Comparison of ENCODE assay signal across 32 mouse cellular contexts in the genomic region with DNA sequence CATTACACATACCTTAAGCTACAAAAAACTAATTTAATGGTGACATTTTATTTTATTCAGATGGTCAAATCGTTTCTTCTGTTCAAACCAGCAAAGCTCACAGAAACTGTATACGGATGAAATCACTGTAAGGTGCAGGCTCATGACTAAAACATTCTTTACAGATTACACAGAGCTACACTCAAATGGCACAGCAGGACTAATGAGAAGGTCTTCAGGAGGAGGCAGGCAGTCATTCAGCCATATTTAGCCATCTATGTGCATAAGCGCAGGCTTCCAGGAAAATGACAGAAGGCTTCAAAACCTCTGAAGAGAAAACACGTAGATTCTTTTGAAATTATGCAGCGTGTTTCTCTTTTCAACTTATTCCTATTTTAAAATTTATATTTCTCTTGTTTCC. TPM values are rescaled to one million over a fixed set of nuclear protein-coding genes. Genes with fewer than 3 reads are reported as not detected.
DNase-seq lines count a peak whose midpoint lies in the region; ATAC-seq and TF ChIP-seq lines count a peak whose summit lies in the region.
"Had no signal": no experiment of that assay in that cellular context is flagged by ENCODE, and none has a peak within 500 bp of the region (broad histone marks: within the 10 kb centered on the region; RNA-seq: fewer than 3 reads in every experiment).

No protein-coding gene starts in this region.

- no peak overlapping the region for H3K4me2 ChIP-seq in forebrain, embryonic 14.5 days (ENCODE audit: low read length)
- H3K4me2 ChIP-seq in forebrain, embryonic 16.5 days (ENCODE audit: low read length) = no peak overlapping the region
- H3K4me2 ChIP-seq in midbrain, embryonic 15.5 days = no peak overlapping the region
- no peak overlapping the region for H3K4me2 ChIP-seq in midbrain, postnatal 0 days (ENCODE audit: low read depth, low read length, poor library complexity, severe bottlenecking)
- H3K4me2 ChIP-seq: embryonic facial prominence, embryonic 12.5 days; embryonic facial prominence, embryonic 15.5 days; forebrain, embryonic 12.5 days; heart, embryonic 12.5 days; heart, embryonic 15.5 days; hindbrain, embryonic 13.5 days had no signal

- H3K27ac ChIP-seq in forebrain, embryonic 14.5 days (ENCODE audit: low read depth, low read length) = no peak overlapping the region
- H3K27ac ChIP-seq in forebrain, embryonic 16.5 days (ENCODE audit: low read length) = no peak overlapping the region
- no peak overlapping the region for H3K27ac ChIP-seq in midbrain, embryonic 15.5 days
- no peak overlapping the region for H3K27ac ChIP-seq in midbrain, postnatal 0 days (ENCODE audit: low read depth, low read length)
- H3K27ac ChIP-seq in embryonic fibroblast, embryonic 13.5 days (ENCODE audit: insufficient read depth, low read length) = peak overlapping the region; percentile 47
- H3K27ac ChIP-seq: embryonic facial prominence, embryonic 12.5 days; embryonic facial prominence, embryonic 15.5 days; forebrain, embryonic 12.5 days; gastrocnemius, adult 2 months; heart, embryonic 15.5 days; hindbrain, embryonic 10.5 days; hindbrain, embryonic 13.5 days had no signal

- peak; percentile 6 for DNase-seq in forebrain, embryonic 14.5 days (ENCODE audit: low spot score)
- no peak for DNase-seq in midbrain, postnatal 0 days (ENCODE audit: low spot score)
- DNase-seq in NIH3T3 (ENCODE audit: low read depth) = peak; percentile 32
- DNase-seq in adrenal gland, postnatal 10 days = no peak
- DNase-seq in kidney, postnatal 14 days = no peak
- DNase-seq: adrenal gland, adult 2 months; adrenal gland, postnatal 25 days; B cell, adult 2 months; cerebellum, adult 18-20 months; cerebellum, adult 9-10 months; cerebellum, postnatal 25 days; forebrain, postnatal 0 days; gastrocnemius, adult 2 months; gastrocnemius, postnatal 14 days; heart, adult 11 months; heart, postnatal 10 days; heart, postnatal 36 days had no signal

- H3K36me3 ChIP-seq in forebrain, embryonic 14.5 days (ENCODE audit: control insufficient read depth, insufficient read depth, low read length) = no peaks in the 10 kb centered on the region
- no peaks in the 10 kb centered on the region for H3K36me3 ChIP-seq in forebrain, embryonic 16.5 days (ENCODE audit: control insufficient read depth, insufficient read depth)
- no peaks in the 10 kb centered on the region for H3K36me3 ChIP-seq in midbrain, embryonic 15.5 days (replicated peaks)
- H3K36me3 ChIP-seq in midbrain, postnatal 0 days (ENCODE audit: insufficient read depth, low read length) = no peaks in the 10 kb centered on the region
- H3K36me3 ChIP-seq: embryonic facial prominence, embryonic 12.5 days; embryonic facial prominence, embryonic 15.5 days; forebrain, embryonic 12.5 days; G1E; heart, embryonic 12.5 days; heart, embryonic 15.5 days; hindbrain, embryonic 10.5 days; hindbrain, embryonic 13.5 days had no signal

- WGBS in forebrain, embryonic 14.5 days = 61% methylated on average over 5 of the region's 5 CpGs
- WGBS in forebrain, embryonic 16.5 days = 56% methylated on average over 5 of the region's 5 CpGs
- WGBS in midbrain, embryonic 15.5 days = 60% methylated on average over 5 of the region's 5 CpGs
- 64% methylated on average over 5 of the region's 5 CpGs for WGBS in midbrain, postnatal 0 days

- no peak overlapping the region for H3K9ac ChIP-seq in forebrain, embryonic 14.5 days (ENCODE audit: low read length)
- no peak overlapping the region for H3K9ac ChIP-seq in forebrain, embryonic 16.5 days (replicated peaks; ENCODE audit: low read depth, low read length)
- no peak overlapping the region for H3K9ac ChIP-seq in midbrain, embryonic 15.5 days
- no peak overlapping the region for H3K9ac ChIP-seq in midbrain, postnatal 0 days (replicated peaks; ENCODE audit: low read length, poor library complexity, severe bottlenecking)
- H3K9ac ChIP-seq: embryonic facial prominence, embryonic 12.5 days; embryonic facial prominence, embryonic 15.5 days; forebrain, embryonic 12.5 days; forebrain, postnatal 0 days; heart, embryonic 12.5 days; heart, embryonic 15.5 days; hindbrain, embryonic 13.5 days had no signal

- no peak overlapping the region for H3K4me3 ChIP-seq in forebrain, embryonic 14.5 days (ENCODE audit: low read depth, low read length)
- H3K4me3 ChIP-seq in forebrain, embryonic 16.5 days (replicated peaks; ENCODE audit: low read length) = no peak overlapping the region
- H3K4me3 ChIP-seq in midbrain, embryonic 15.5 days = no peak overlapping the region
- H3K4me3 ChIP-seq in midbrain, postnatal 0 days (ENCODE audit: low read depth, low read length) = no peak overlapping the region
- H3K4me3 ChIP-seq in embryonic fibroblast, embryonic 13.5 days (ENCODE audit: insufficient read depth, low read length) = no peak overlapping the region
- H3K4me3 ChIP-seq: embryonic facial prominence, embryonic 12.5 days; embryonic facial prominence, embryonic 15.5 days; erythroblast, embryonic 14.5 days; forebrain, embryonic 12.5 days; gastrocnemius, adult 2 months; heart, embryonic 12.5 days; heart, embryonic 15.5 days; hindbrain, embryonic 10.5 days; hindbrain, embryonic 13.5 days had no signal

- H3K4me1 ChIP-seq in forebrain, embryonic 14.5 days (ENCODE audit: control insufficient read depth, insufficient read depth, low read length) = no peaks in the 10 kb centered on the region
- H3K4me1 ChIP-seq in forebrain, embryonic 16.5 days (replicated peaks; ENCODE audit: control insufficient read depth, insufficient read depth, low read length) = no peaks in the 10 kb centered on the region
- H3K4me1 ChIP-seq in midbrain, embryonic 15.5 days = 0 out of 2 replicates have a peak, but pooled peaks cover 5% of the 10 kb centered on the region
- H3K4me1 ChIP-seq in midbrain, postnatal 0 days (ENCODE audit: insufficient read depth, low read length) = no peaks in the 10 kb centered on the region
- peaks cover 5% of the 10 kb centered on the region; the same call in 1 of the 2 replicates for H3K4me1 ChIP-seq in embryonic fibroblast, embryonic 13.5 days (ENCODE audit: control insufficient read depth, insufficient read depth, low read length)
- H3K4me1 ChIP-seq: embryonic facial prominence, embryonic 15.5 days; forebrain, embryonic 12.5 days; heart, embryonic 12.5 days; heart, embryonic 15.5 days; hindbrain, embryonic 10.5 days had no signal

- no peaks in the 10 kb centered on the region for H3K9me3 ChIP-seq in forebrain, embryonic 14.5 days (replicated peaks; ENCODE audit: control insufficient read depth, low read length)
- no peaks in the 10 kb centered on the region for H3K9me3 ChIP-seq in forebrain, embryonic 16.5 days (ENCODE audit: control insufficient read depth, low read length)
- H3K9me3 ChIP-seq in midbrain, embryonic 15.5 days = no peaks in the 10 kb centered on the region
- H3K9me3 ChIP-seq in midbrain, postnatal 0 days (ENCODE audit: low read length) = no peaks in the 10 kb centered on the region
- H3K9me3 ChIP-seq: embryonic facial prominence, embryonic 12.5 days; embryonic facial prominence, embryonic 15.5 days; forebrain, embryonic 12.5 days; G1E; heart, embryonic 12.5 days; heart, embryonic 15.5 days; hindbrain, embryonic 10.5 days; hindbrain, embryonic 13.5 days had no signal

- no peak for ATAC-seq in forebrain, embryonic 14.5 days
- ATAC-seq in forebrain, embryonic 16.5 days = no peak
- ATAC-seq in midbrain, embryonic 15.5 days (replicated peaks) = 0 out of 2 replicates have a peak, but pooled peaks have one; percentile 30
- no peak for ATAC-seq in midbrain, postnatal 0 days (ENCODE audit: low FRiP score)
- ATAC-seq: forebrain, postnatal 0 days; intestine, postnatal 0 days had no signal

- no peaks in the 10 kb centered on the region for H3K27me3 ChIP-seq in forebrain, embryonic 14.5 days (replicated peaks; ENCODE audit: control insufficient read depth, insufficient read depth, low read length)
- H3K27me3 ChIP-seq in forebrain, embryonic 16.5 days (replicated peaks; ENCODE audit: control insufficient read depth, insufficient read depth, low read length) = no peaks in the 10 kb centered on the region
- no peaks in the 10 kb centered on the region for H3K27me3 ChIP-seq in midbrain, embryonic 15.5 days (replicated peaks)
- no peaks in the 10 kb centered on the region for H3K27me3 ChIP-seq in midbrain, postnatal 0 days (ENCODE audit: insufficient read depth, low read length)
- H3K27me3 ChIP-seq: CH12.LX; embryonic facial prominence, embryonic 12.5 days; embryonic facial prominence, embryonic 15.5 days; forebrain, embryonic 12.5 days; heart, embryonic 12.5 days; heart, embryonic 15.5 days; hindbrain, embryonic 13.5 days had no signal

- TF ChIP-seq CTCF in midbrain, postnatal 0 days (IDR thresholded peaks at IDR 0.05) = no peak
- no peak for TF ChIP-seq CTCF in embryonic fibroblast, embryonic 13.5 days (IDR thresholded peaks at IDR 0.05; ENCODE audit: borderline replicate concordance, insufficient read depth, low read length)

- TF ChIP-seq POLR2A in embryonic fibroblast, embryonic 13.5 days (IDR thresholded peaks at IDR 0.05; ENCODE audit: low read depth, low read length) = no peak

RNA-seq across cellular contexts. Expression of gene Sema3a, which starts 24.7 kb away (rescaled TPM):
- polyA plus RNA-seq in forebrain, embryonic 14.5 days (2014; fragmentation: Nextera tagmentation; extraction: Ambion mirVana) = 16.6 and 22.1 TPM in 2 replicates
- 22.1 and 24.9 TPM in 2 replicates for polyA plus RNA-seq in forebrain, embryonic 16.5 days (2015; fragmentation: Nextera tagmentation; extraction: Ambion mirVana)
- 6.9 and 8.5 TPM in 2 replicates for polyA plus RNA-seq in midbrain, embryonic 15.5 days (2015; fragmentation: Nextera tagmentation; extraction: Ambion mirVana)
- 12.1 and 13.7 TPM in 2 replicates for total RNA-seq in midbrain, postnatal 0 days (2014; rRNA removed)
- 4.4 and 4.8 TPM in 2 replicates for polyA plus RNA-seq in midbrain, postnatal 0 days (2015; fragmentation: Nextera tagmentation; extraction: Ambion mirVana)
- 53.9 and 79.6 TPM in 2 replicates for polyA plus RNA-seq in embryonic fibroblast, embryonic 13.5 days (2011; ENCODE audit: insufficient read length, low read depth, missing spikeins)
- total RNA-seq in adrenal gland, postnatal 10 days (2021) = 1 to 10 TPM; 1.6 to 2.8 TPM
- total RNA-seq: CH12.LX; common myeloid progenitor, adult 5-6 weeks had no signal
- polyA plus RNA-seq: G1E had no signal

Comparison
In these comparisons a context has a peak if more than half of its experiments do, and no peak if none do; other contexts are left out.
1. DNase-seq: peak in forebrain, embryonic 14.5 days (single experiment) and NIH3T3 (single experiment); none in midbrain, postnatal 0 days (single experiment), adrenal gland, postnatal 10 days (single experiment) and kidney, postnatal 14 days (single experiment).